Mouse (Mus musculus) 3T3-L1 (cell line): Measurements from ENCODE around the gene Adam12.
A peak's percentile ranks its signal among the peaks of the same experiment; 100 is the strongest.

ENCODE experiments used
- DNase-seq: peaks from one replicate; pipeline ENCODE4 v3.0.0-alpha.2; 2015; ENCODE audit warnings: low read depth, low spot score

Gene Adam12

GRCm38 (mm10) chr7:134150305-134150704 lies 81.6 kb downstream of the Adam12 start:
- no peak for DNase-seq

- DNase-seq = peak; percentile 59
Measured at GRCm38 (mm10) chr7:134149351-134149750, 82.6 kb downstream of the Adam12 start.

- DNase-seq = no peak
Measured at GRCm38 (mm10) chr7:134147561-134147960, 84.4 kb downstream of the Adam12 start.

- no peak for DNase-seq
Measured at GRCm38 (mm10) chr7:134146821-134147220, 85.1 kb downstream of the Adam12 start.

- no peak for DNase-seq
Measured at GRCm38 (mm10) chr7:134144111-134144510, 87.8 kb downstream of the Adam12 start.

GRCm38 (mm10) chr7:134139291-134139949 lies 92.5 kb downstream of the Adam12 start:
- DNase-seq = no peak

- no peak for DNase-seq
Measured at GRCm38 (mm10) chr7:134132323-134132722, 99.6 kb downstream of the Adam12 start.

GRCm38 (mm10) chr7:134128087-134128522 lies 103.8 kb downstream of the Adam12 start:
- DNase-seq = no peak

- DNase-seq = no peak
Measured at GRCm38 (mm10) chr7:134121397-134121796, 110.5 kb downstream of the Adam12 start.

GRCm38 (mm10) chr7:134115438-134115837 lies 116.5 kb downstream of the Adam12 start:
- peak; percentile 75 for DNase-seq

- DNase-seq = peak; percentile 85
Measured at GRCm38 (mm10) chr7:134114311-134115188, 117.4 kb downstream of the Adam12 start.

- peak; percentile 72 for DNase-seq
Measured at GRCm38 (mm10) chr7:134113829-134114228, 118.1 kb downstream of the Adam12 start.

- peak; percentile 82 for DNase-seq
Measured at GRCm38 (mm10) chr7:134110116-134110515, 121.8 kb downstream of the Adam12 start.

- DNase-seq = peak; percentile 59
Measured at GRCm38 (mm10) chr7:134107849-134108248, 124.1 kb downstream of the Adam12 start.

- DNase-seq = no peak
Measured at GRCm38 (mm10) chr7:134099010-134099409, 132.9 kb downstream of the Adam12 start.

- no peak for DNase-seq
Measured at GRCm38 (mm10) chr7:134097861-134098260, 134.1 kb downstream of the Adam12 start.

- DNase-seq = no peak
Measured at GRCm38 (mm10) chr7:134093871-134094270, 138.1 kb downstream of the Adam12 start.

GRCm38 (mm10) chr7:134090764-134091163 lies 141.2 kb downstream of the Adam12 start:
- no peak for DNase-seq

- no peak for DNase-seq
Measured at GRCm38 (mm10) chr7:134090256-134090655, 141.7 kb downstream of the Adam12 start.

GRCm38 (mm10) chr7:134088548-134089347 lies 143.2 kb downstream of the Adam12 start:
- no peak for DNase-seq

- no peak for DNase-seq
Measured at GRCm38 (mm10) chr7:134085396-134085795, 146.6 kb downstream of the Adam12 start.

- DNase-seq = no peak
Measured at GRCm38 (mm10) chr7:134084926-134085325, 147.0 kb downstream of the Adam12 start.
